Mouse (Mus musculus): ENCODE measurements at regions not wholly inside any gene's neighbourhood (a gene's known extent, or its start where the extent isn't known, plus 50 kb on each side); places are given as distances from the start of the nearest gene placed in this dataset.

- no peaks in the 10 kb centered on the region for H3K27me3 ChIP-seq (replicated peaks; ENCODE audit: control insufficient read depth, insufficient read depth, low read length)
- no peak overlapping the region for H3K27ac ChIP-seq (ENCODE audit: insufficient read depth, low read depth, low read length)
- H3K36me3 ChIP-seq (ENCODE audit: control insufficient read depth, insufficient read depth, low read length): no peaks in the 10 kb centered on the region
- DNase-seq: no peak
- H3K4me3 ChIP-seq (ENCODE audit: insufficient read depth, low read depth, low read length): no peak overlapping the region
- 82% methylated on average over 3 of the region's 3 CpGs for WGBS
- no peak for TF ChIP-seq CTCF (conservative IDR thresholded peaks at IDR 0.05; ENCODE audit: insufficient read depth, insufficient read length, low read depth, low read length)
- no peaks in the 10 kb centered on the region for H3K4me1 ChIP-seq (ENCODE audit: control insufficient read depth, insufficient read depth, low read length)
Observed at GRCm38 (mm10) chr2:149641207-149641606, 187.8 kb upstream of the Syndig1 start.

GRCm38 (mm10) chr2:149651829-149652228 is 177.2 kb upstream of the Syndig1 start:
- 21% methylated on average over 2 of the region's 2 CpGs for WGBS
- Histone ChIP-seq H3K4me1 (ENCODE audit: control insufficient read depth, insufficient read depth, low read length) (no peaks in the 10 kb centered on the region), H3K4me3 (ENCODE audit: insufficient read depth, low read depth, low read length) (no peak overlapping the region), H3K27me3 (replicated peaks; ENCODE audit: control insufficient read depth, insufficient read depth, low read length) (no peaks in the 10 kb centered on the region), H3K27ac (ENCODE audit: insufficient read depth, low read depth, low read length) (no peak overlapping the region), H3K36me3 (ENCODE audit: control insufficient read depth, insufficient read depth, low read length) (no peaks in the 10 kb centered on the region)
- TF ChIP-seq POLR2A (IDR thresholded peaks at IDR 0.05; ENCODE audit: low read depth, low read length) (no peak), CTCF (conservative IDR thresholded peaks at IDR 0.05; ENCODE audit: insufficient read depth, insufficient read length, low read depth, low read length) (no peak)
- no peak for DNase-seq

GRCm38 (mm10) chr2:149661086-149661485 is 167.9 kb upstream of the Syndig1 start:
- no peaks in the 10 kb centered on the region for H3K36me3 ChIP-seq (ENCODE audit: control insufficient read depth, insufficient read depth, low read length)
- no peak for TF ChIP-seq CTCF (conservative IDR thresholded peaks at IDR 0.05; ENCODE audit: insufficient read depth, insufficient read length, low read depth, low read length)
- TF ChIP-seq POLR2A (IDR thresholded peaks at IDR 0.05; ENCODE audit: low read depth, low read length): no peak
- H3K4me3 ChIP-seq (ENCODE audit: insufficient read depth, low read depth, low read length): no peak overlapping the region
- WGBS: 83% methylated on average over 5 of the region's 5 CpGs
- H3K27me3 ChIP-seq (replicated peaks; ENCODE audit: control insufficient read depth, insufficient read depth, low read length): no peaks in the 10 kb centered on the region
- no peak overlapping the region for H3K27ac ChIP-seq (ENCODE audit: insufficient read depth, low read depth, low read length)
- no peak for DNase-seq
- no peaks in the 10 kb centered on the region for H3K4me1 ChIP-seq (ENCODE audit: control insufficient read depth, insufficient read depth, low read length)

GRCm38 (mm10) chr2:149664377-149664776 is 164.6 kb upstream of the Syndig1 start:
- no peaks in the 10 kb centered on the region for H3K27me3 ChIP-seq (replicated peaks; ENCODE audit: control insufficient read depth, insufficient read depth, low read length)
- DNase-seq: no peak
- TF ChIP-seq CTCF (conservative IDR thresholded peaks at IDR 0.05; ENCODE audit: insufficient read depth, insufficient read length, low read depth, low read length) (no peak), POLR2A (IDR thresholded peaks at IDR 0.05; ENCODE audit: low read depth, low read length) (no peak)

GRCm38 (mm10) chr2:149666412-149666811 is 162.6 kb upstream of the Syndig1 start:
- Histone ChIP-seq H3K4me3 (ENCODE audit: insufficient read depth, low read depth, low read length) (no peak overlapping the region), H3K27ac (ENCODE audit: insufficient read depth, low read depth, low read length) (no peak overlapping the region), H3K27me3 (replicated peaks; ENCODE audit: control insufficient read depth, insufficient read depth, low read length) (no peaks in the 10 kb centered on the region), H3K36me3 (ENCODE audit: control insufficient read depth, insufficient read depth, low read length) (no peaks in the 10 kb centered on the region), H3K4me1 (ENCODE audit: control insufficient read depth, insufficient read depth, low read length) (no peaks in the 10 kb centered on the region)
- DNase-seq: no peak
- TF ChIP-seq CTCF (conservative IDR thresholded peaks at IDR 0.05; ENCODE audit: insufficient read depth, insufficient read length, low read depth, low read length): no peak
- TF ChIP-seq POLR2A (IDR thresholded peaks at IDR 0.05; ENCODE audit: low read depth, low read length): no peak
- 74% methylated on average over 3 of the region's 3 CpGs for WGBS

More at GRCm38 (mm10) chr2:149664377-149664776, 164.6 kb upstream of the Syndig1 start:
- no peak overlapping the region for H3K4me3 ChIP-seq (ENCODE audit: insufficient read depth, low read depth, low read length)
- H3K4me1 ChIP-seq (ENCODE audit: control insufficient read depth, insufficient read depth, low read length): no peaks in the 10 kb centered on the region
- H3K36me3 ChIP-seq (ENCODE audit: control insufficient read depth, insufficient read depth, low read length): no peaks in the 10 kb centered on the region
- H3K27ac ChIP-seq (ENCODE audit: insufficient read depth, low read depth, low read length): no peak overlapping the region

- no peak for DNase-seq
- Histone ChIP-seq H3K4me1 (ENCODE audit: control insufficient read depth, insufficient read depth, low read length) (no peaks in the 10 kb centered on the region), H3K4me3 (ENCODE audit: insufficient read depth, low read depth, low read length) (no peak overlapping the region), H3K27me3 (replicated peaks; ENCODE audit: control insufficient read depth, insufficient read depth, low read length) (no peaks in the 10 kb centered on the region), H3K27ac (ENCODE audit: insufficient read depth, low read depth, low read length) (no peak overlapping the region), H3K36me3 (ENCODE audit: control insufficient read depth, insufficient read depth, low read length) (no peaks in the 10 kb centered on the region)
- TF ChIP-seq CTCF (conservative IDR thresholded peaks at IDR 0.05; ENCODE audit: insufficient read depth, insufficient read length, low read depth, low read length) (no peak), POLR2A (IDR thresholded peaks at IDR 0.05; ENCODE audit: low read depth, low read length) (no peak)
- 69% methylated on average over 1 of the region's 1 CpGs for WGBS
Observed at GRCm38 (mm10) chr2:149671870-149672269, 157.1 kb upstream of the Syndig1 start.

GRCm38 (mm10) chr2:149679822-149680459 is 149.1 kb upstream of the Syndig1 start:
- H3K4me1 ChIP-seq (ENCODE audit: control insufficient read depth, insufficient read depth, low read length): no peaks in the 10 kb centered on the region
- no peak overlapping the region for H3K27ac ChIP-seq (ENCODE audit: insufficient read depth, low read depth, low read length)
- DNase-seq: peak; percentile 40
- TF ChIP-seq POLR2A (IDR thresholded peaks at IDR 0.05; ENCODE audit: low read depth, low read length): no peak
- no peak for TF ChIP-seq CTCF (conservative IDR thresholded peaks at IDR 0.05; ENCODE audit: insufficient read depth, insufficient read length, low read depth, low read length)
- H3K36me3 ChIP-seq (ENCODE audit: control insufficient read depth, insufficient read depth, low read length): no peaks in the 10 kb centered on the region
- 69% methylated on average over 2 of the region's 2 CpGs for WGBS
- H3K4me3 ChIP-seq (ENCODE audit: insufficient read depth, low read depth, low read length): no peak overlapping the region
- no peaks in the 10 kb centered on the region for H3K27me3 ChIP-seq (replicated peaks; ENCODE audit: control insufficient read depth, insufficient read depth, low read length)

All from kidney, adult 2 months (tissue).